Mouse (Mus musculus) thymus, postnatal 0 days (tissue): ENCODE results near the gene D430041D05Rik. TPM values are rescaled to one million over a fixed set of nuclear protein-coding genes. Genes with fewer than 3 reads are reported as not detected.
A peak's percentile ranks its signal among the peaks of the same experiment; 100 is the strongest.

Source experiments
- microRNA counts: library from miRNA; unstranded; fragments of <30 nt; microRNA quantifications from one replicate; lab custom pipeline; 2015
- microRNA-seq: library from miRNA; unstranded; fragments of <30 nt; microRNA quantifications from one replicate; pipeline ENCODE4, GENCODE M21; 2016; ENCODE audit warnings: borderline number of aligned reads
- polyA plus RNA-seq: library from polyadenylated mRNA; unstranded; fragments of >200 nt; fragmentation: Nextera tagmentation; extraction: Ambion mirVana; gene quantifications from 2 replicates; pipeline ENCODE4 v1.2.1, GENCODE M21; 2015

Gene D430041D05Rik
- polyA plus RNA-seq, 1 experiment from 2014 or later: 1.1 TPM

MicroRNA genes within 50 kb of the gene (microRNA counts, 519-probe panel; counts per million panel counts)
- 473 counts per million, percentile 71 among the panel's probes with 10 or more counts for microRNA mmu-miR-1902 (lab: Ali Mortazavi, UCI)

Small RNA genes within 50 kb of the gene (microRNA-seq; reads per million reads assigned to microRNA genes)
- not detected for gene Mir1902

Other genes starting within 250 kb of the D430041D05Rik start
- 11.9 and 13.9 TPM in 2 replicates for gene Hipk3, start 83.4 kb upstream of the D430041D05Rik start, polyA plus RNA-seq
- gene Cstf3, start 179.5 kb upstream of the D430041D05Rik start, polyA plus RNA-seq: 60.5 and 67.0 TPM in 2 replicates